Mouse (Mus musculus): ENCODE measurements around the gene Taf1. TPM values are rescaled to one million over a fixed set of nuclear protein-coding genes. Genes with fewer than 3 reads are reported as not detected.
A peak's percentile ranks its signal among the peaks of the same experiment; 100 is the strongest.

Taf1 gene
- polyA plus RNA-seq, 1 experiment from 2014 or later = 5.2 TPM

DNA sequence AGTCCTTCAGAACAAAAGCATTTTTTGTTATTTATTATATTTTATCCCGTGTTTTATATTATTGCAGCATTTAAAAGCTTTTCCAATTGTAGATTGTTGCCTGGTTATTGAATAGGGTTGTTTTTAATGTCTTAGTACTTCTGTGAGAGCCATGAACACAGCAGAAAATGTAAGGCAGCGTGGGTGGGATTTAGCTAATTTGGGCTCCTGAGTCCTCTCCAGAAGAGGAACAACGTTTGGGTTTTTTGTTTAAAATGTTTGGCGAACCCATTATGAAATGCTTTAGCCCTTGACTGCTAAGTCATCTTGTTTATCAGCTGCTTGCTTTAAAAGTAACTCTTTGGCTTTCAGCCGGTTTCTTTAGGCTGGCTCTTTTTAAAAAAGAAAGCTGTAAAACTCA lies 109.6 kb downstream of the Taf1 start:
- Histone ChIP-seq H3K4me2 (ENCODE audit: low read length) (peak overlapping the region; percentile 60), H3K4me3 (replicated peaks; ENCODE audit: low read depth, low read length) (peak overlapping the region; percentile 69), H3K27ac (no peak overlapping the region), H3K4me1 (replicated peaks; ENCODE audit: insufficient read depth, low read length) (no peaks in the 10 kb centered on the region), H3K27me3 (ENCODE audit: insufficient read depth, low read length) (no peaks in the 10 kb centered on the region), H3K36me3 (ENCODE audit: insufficient read depth, low read length) (no peaks in the 10 kb centered on the region), H3K9ac (ENCODE audit: low read depth, low read length) (no peak overlapping the region), H3K9me3 (replicated peaks; ENCODE audit: low read length) (no peaks in the 10 kb centered on the region)
- no peak for TF ChIP-seq CTCF (IDR thresholded peaks at IDR 0.05; ENCODE audit: low read depth)
- ATAC-seq (replicated peaks; ENCODE audit: low FRiP score, low read depth) = no peak
- WGBS = 26% methylated on average over 5 of the region's 5 CpGs
- DNase-seq (ENCODE audit: low spot score) = no peak

DNA sequence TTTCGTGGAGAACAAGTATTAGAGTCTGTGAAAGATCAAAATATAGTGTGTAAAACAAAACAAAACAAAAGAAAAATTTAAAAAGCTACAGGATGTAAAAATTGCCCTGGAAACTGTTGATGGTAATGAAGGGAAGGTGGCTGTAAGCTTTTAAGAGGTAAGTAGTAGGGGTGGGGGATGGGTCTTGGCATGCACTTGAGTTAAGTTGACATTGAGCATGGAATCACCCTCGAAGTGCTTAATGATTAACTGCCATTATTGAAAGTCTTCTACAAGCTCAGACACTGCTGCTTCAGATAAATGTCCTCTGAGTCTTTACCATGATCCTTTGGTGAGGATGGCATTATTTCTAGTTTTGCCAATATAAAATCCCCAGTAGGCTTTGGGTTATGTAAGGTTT lies 112.8 kb downstream of the Taf1 start:
- Histone ChIP-seq H3K4me2 (ENCODE audit: low read length) (no peak overlapping the region), H3K4me1 (replicated peaks; ENCODE audit: insufficient read depth, low read length) (no peaks in the 10 kb centered on the region), H3K9ac (ENCODE audit: low read depth, low read length) (no peak overlapping the region), H3K27ac (no peak overlapping the region), H3K27me3 (ENCODE audit: insufficient read depth, low read length) (no peaks in the 10 kb centered on the region), H3K36me3 (ENCODE audit: insufficient read depth, low read length) (no peaks in the 10 kb centered on the region), H3K4me3 (replicated peaks; ENCODE audit: low read depth, low read length) (no peak overlapping the region), H3K9me3 (replicated peaks; ENCODE audit: low read length) (no peaks in the 10 kb centered on the region)
- DNase-seq (ENCODE audit: low spot score) (no peak), ATAC-seq (replicated peaks; ENCODE audit: low FRiP score, low read depth) (no peak)
- 58% methylated on average over 2 of the region's 2 CpGs for WGBS
- no peak for TF ChIP-seq CTCF (IDR thresholded peaks at IDR 0.05; ENCODE audit: low read depth)

DNA sequence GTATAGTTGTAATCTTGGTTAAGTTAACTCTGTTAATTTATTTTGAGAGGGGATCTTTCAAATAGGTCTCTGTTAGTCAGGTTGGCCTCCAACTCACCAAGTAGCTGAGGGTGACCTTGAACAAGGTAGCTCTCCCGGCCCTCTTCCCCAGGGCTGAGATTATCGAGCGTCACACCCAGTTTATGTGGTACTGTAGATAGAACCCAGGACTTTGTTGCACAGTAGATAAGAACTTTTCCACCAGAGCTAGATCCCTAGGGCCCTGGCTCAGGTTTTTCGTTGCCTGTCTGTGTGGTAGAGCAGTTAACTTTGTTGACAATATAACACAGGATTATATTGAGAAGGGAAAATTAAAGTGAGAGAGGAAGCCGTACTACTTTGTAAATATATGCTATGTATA lies 114.1 kb downstream of the Taf1 start:
- ATAC-seq (replicated peaks; ENCODE audit: low FRiP score, low read depth) (no peak), DNase-seq (ENCODE audit: low spot score) (no peak)
- no peak overlapping the region for H3K27ac ChIP-seq
- H3K9me3 ChIP-seq (replicated peaks; ENCODE audit: low read length) = no peaks in the 10 kb centered on the region
- TF ChIP-seq CTCF (IDR thresholded peaks at IDR 0.05; ENCODE audit: low read depth) = no peak
- H3K36me3 ChIP-seq (ENCODE audit: insufficient read depth, low read length) = no peaks in the 10 kb centered on the region
- H3K4me1 ChIP-seq (replicated peaks; ENCODE audit: insufficient read depth, low read length) = no peaks in the 10 kb centered on the region
- H3K9ac ChIP-seq (ENCODE audit: low read depth, low read length) = no peak overlapping the region
- no peak overlapping the region for H3K4me2 ChIP-seq (ENCODE audit: low read length)
- H3K4me3 ChIP-seq (replicated peaks; ENCODE audit: low read depth, low read length) = no peak overlapping the region
- WGBS = 82% methylated on average over 5 of the region's 5 CpGs
- no peaks in the 10 kb centered on the region for H3K27me3 ChIP-seq (ENCODE audit: insufficient read depth, low read length)

Other genes starting within 250 kb of the Taf1 start
- gene Nlgn3, start 233.6 kb upstream of the Taf1 start, polyA plus RNA-seq (2015; fragmentation: Nextera tagmentation; extraction: Ambion mirVana) = 1.7 and 2.8 TPM in 2 replicates
- gene Gjb1, start 156.4 kb upstream of the Taf1 start, polyA plus RNA-seq (2015; fragmentation: Nextera tagmentation; extraction: Ambion mirVana) = 49.8 and 52.9 TPM in 2 replicates
- 16.9 and 19.1 TPM in 2 replicates for gene Zmym3, start 111.9 kb upstream of the Taf1 start, polyA plus RNA-seq (2015; fragmentation: Nextera tagmentation; extraction: Ambion mirVana)
- gene Nono, start 103.4 kb upstream of the Taf1 start, polyA plus RNA-seq (2015; fragmentation: Nextera tagmentation; extraction: Ambion mirVana) = 265 and 282 TPM in 2 replicates
- 0.34 and 0.79 TPM in 2 replicates for gene Itgb1bp2, start 83.6 kb upstream of the Taf1 start, polyA plus RNA-seq (2015; fragmentation: Nextera tagmentation; extraction: Ambion mirVana)
- gene Ogt, start 107.3 kb downstream of the Taf1 start, polyA plus RNA-seq (2015; fragmentation: Nextera tagmentation; extraction: Ambion mirVana) = 118 and 119 TPM in 2 replicates
- 0.08 and 0.17 TPM in 2 replicates for gene Cxcr3, start 201.5 kb downstream of the Taf1 start, polyA plus RNA-seq (2015; fragmentation: Nextera tagmentation; extraction: Ambion mirVana)